Mouse (Mus musculus): ENCODE data around the gene Spata31d1b.

DNA sequence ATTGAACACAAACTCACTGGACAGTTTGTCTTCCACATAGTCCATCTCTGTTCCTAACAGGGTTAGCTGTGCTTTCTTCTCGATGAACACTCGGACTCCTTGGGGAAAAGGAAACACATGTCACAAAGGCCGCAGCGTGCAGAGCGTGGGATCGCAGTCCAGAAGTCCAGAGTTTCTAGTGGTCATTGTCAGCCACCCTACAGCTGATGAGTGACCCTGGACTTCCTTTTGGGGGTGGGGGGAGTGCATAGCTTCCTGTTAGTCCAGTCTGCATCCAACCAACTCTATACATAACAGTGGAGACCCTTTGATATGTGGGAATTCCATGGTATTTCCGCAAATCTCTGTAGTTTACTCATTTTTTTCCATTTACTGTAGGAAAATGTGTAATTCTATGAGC is 44.8 kb downstream of the Spata31d1b start:
- TF ChIP-seq CTCF (IDR thresholded peaks at IDR 0.05; ENCODE audit: borderline replicate concordance, control insufficient read depth, extremely low read depth, insufficient read depth, low read length, poor library complexity) (no peak), POLR2A (IDR thresholded peaks at IDR 0.05; ENCODE audit: control insufficient read depth, extremely low read depth, insufficient read depth, low read length, poor library complexity) (no peak)
